Mouse (Mus musculus): ENCODE results near the gene Olfr1123.
"Not testable (repeated sequence)": the region's sequence is repeated elsewhere in the genome, so short reads cannot be mapped to it uniquely, and the experiment has no call there.

The Olfr1123 gene

GRCm38 (mm10) chr2:87416335-87416734, at the start of gene Olfr1123:
TSS of gene Olfr1123 (plus strand) at chr2:87416635.
- in situ Hi-C loops (cut with MboI, MseI) = no loop called here

- in situ Hi-C loops (cut with MboI, MseI) = no loop called here
Observed at GRCm38 (mm10) chr2:87369595-87369994, 46.8 kb upstream of the Olfr1123 start, which contains the start of gene Olfr1121. TSS of gene Olfr1121 (plus strand) at chr2:87369895.

GRCm38 (mm10) chr2:87371726-87372125, 44.7 kb upstream of the Olfr1123 start:
- in situ Hi-C loops (cut with MboI, MseI) = no loop called here

GRCm38 (mm10) chr2:87383935-87384334, 32.5 kb upstream of the Olfr1123 start:
- in situ Hi-C loops (cut with MboI, MseI) = no loop called here

GRCm38 (mm10) chr2:87385549-87385948, 30.9 kb upstream of the Olfr1123 start, which contains the start of gene Olfr1122:
TSS of gene Olfr1122 (plus strand) at chr2:87385849.
- in situ Hi-C loops (cut with MboI, MseI) = no loop called here

- in situ Hi-C loops (cut with MboI, MseI) = not testable (repeated sequence)
Observed at GRCm38 (mm10) chr2:87393605-87394004, 22.8 kb upstream of the Olfr1123 start.

- in situ Hi-C loops (cut with MboI, MseI) = not testable (repeated sequence)
Observed at GRCm38 (mm10) chr2:87394686-87395085, 21.7 kb upstream of the Olfr1123 start.

- in situ Hi-C loops (cut with MboI, MseI) = no loop called here
Observed at GRCm38 (mm10) chr2:87429975-87430374, 13.5 kb downstream of the Olfr1123 start, which contains the start of gene Olfr1124. TSS of gene Olfr1124 (plus strand) at chr2:87430275.

- in situ Hi-C loops (cut with MboI, MseI) = no loop called here
Observed at GRCm38 (mm10) chr2:87437731-87438130, 21.3 kb downstream of the Olfr1123 start.

GRCm38 (mm10) chr2:87453662-87454061, 37.2 kb downstream of the Olfr1123 start, which contains the start of gene Olfr1126:
TSS of gene Olfr1126 (plus strand) at chr2:87453962.
- in situ Hi-C loops (cut with MboI, MseI) = no loop called here

GRCm38 (mm10) chr2:87461769-87462168, 45.3 kb downstream of the Olfr1123 start:
- in situ Hi-C loops (cut with MboI, MseI) = no loop called here
